Mouse (Mus musculus) yolk sac, embryonic 10.5 days (tissue): ENCODE data around the gene Crocc.

Experiments used
- DNase-seq: peaks from one replicate; pipeline ENCODE4 v3.0.0-alpha.2; 2017; ENCODE audit warnings: low spot score

Gene Crocc

DNA sequence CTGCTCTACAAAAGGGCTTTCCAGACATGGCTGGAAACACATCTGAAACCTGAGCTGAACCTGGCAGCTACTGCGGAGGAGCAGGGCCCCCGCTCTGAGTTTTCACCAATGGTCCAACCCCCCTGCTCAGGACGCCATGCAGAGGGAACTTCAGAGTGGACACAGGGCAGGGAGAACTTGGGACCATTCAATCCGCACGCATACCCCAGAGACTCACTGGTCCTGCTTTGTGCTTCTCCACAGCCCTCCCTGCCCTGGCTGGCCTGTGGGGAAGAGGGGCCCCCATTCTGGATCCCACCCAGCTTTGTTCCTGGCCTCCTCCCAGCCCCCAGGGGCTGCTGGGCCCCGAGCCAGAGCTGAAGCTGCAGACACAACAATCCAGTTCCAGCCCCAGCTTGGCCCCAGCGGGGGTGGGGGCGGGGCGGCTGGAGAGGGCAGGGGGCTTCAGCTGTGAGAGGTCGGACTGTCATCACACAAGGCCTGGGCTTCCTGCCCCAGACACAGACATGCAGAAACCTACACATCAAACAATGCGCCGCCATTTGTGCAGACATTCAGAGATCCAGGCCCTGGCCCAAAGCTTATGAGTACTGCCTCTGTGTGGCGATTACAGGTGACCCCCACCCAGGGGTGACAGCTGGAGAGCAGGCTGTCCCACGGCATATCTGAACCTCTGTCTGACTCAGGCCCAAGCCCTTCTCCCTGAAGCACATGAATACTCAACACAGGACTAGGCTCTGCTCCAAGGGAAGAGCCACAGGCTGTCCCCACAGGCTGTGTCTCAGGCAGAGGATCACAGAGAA lies 39.3 kb downstream of the Crocc start:
- peak; percentile 28 for DNase-seq

GRCm38 (mm10) chr4:141020220-141020619 lies 40.1 kb downstream of the Crocc start:
- DNase-seq, result no peak

- DNase-seq, result no peak
Measured at GRCm38 (mm10) chr4:141017657-141018436, 42.5 kb downstream of the Crocc start.

DNA sequence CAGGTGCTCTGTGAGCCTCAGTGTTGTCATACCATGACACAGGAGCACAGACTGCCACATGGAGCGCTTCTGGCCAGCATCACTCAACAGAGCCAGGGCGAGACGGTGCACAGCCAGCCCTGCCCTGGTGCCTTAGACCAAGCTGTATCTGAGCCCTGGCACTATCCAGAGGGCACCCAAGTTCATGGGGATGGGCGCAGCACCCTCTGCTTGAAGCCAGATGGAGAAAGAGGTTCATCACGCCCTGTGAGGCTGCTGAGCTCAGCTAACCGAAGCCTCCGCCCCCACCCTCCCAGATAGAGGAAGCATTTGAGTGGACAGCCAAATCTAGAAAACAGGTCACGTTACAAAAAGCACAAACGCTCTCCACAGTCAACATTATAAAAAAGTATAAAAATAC lies 44.0 kb downstream of the Crocc start:
- DNase-seq, result no peak

- no peak for DNase-seq
Measured at GRCm38 (mm10) chr4:141015356-141015755, 45.0 kb downstream of the Crocc start.

GRCm38 (mm10) chr4:141014856-141015255 lies 45.5 kb downstream of the Crocc start:
- DNase-seq, result no peak

GRCm38 (mm10) chr4:141014114-141014513 lies 46.2 kb downstream of the Crocc start:
- DNase-seq, result no peak

DNA sequence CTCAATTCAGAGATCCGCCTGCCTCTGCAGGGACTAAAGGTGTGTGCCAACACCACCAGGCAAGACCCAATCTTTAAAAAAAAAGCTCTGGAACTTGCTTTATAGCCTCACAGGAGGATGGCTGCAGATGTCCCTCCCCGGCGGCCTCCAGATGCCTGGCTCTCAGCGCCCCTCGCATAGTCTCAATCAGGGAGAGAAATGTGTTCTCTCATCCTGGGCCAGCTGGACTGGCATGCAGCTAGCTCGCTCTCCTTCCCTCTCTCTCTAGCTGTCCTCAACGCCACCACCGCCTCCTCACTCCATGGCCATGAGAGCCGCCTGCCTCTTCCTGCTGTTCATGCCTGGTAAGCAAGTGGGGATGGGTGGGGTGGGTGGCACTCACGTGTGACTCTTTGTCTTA lies 47.8 kb downstream of the Crocc start:
- DNase-seq, result no peak

- no peak for DNase-seq
Measured at GRCm38 (mm10) chr4:141011556-141012328, 48.6 kb downstream of the Crocc start.

DNA sequence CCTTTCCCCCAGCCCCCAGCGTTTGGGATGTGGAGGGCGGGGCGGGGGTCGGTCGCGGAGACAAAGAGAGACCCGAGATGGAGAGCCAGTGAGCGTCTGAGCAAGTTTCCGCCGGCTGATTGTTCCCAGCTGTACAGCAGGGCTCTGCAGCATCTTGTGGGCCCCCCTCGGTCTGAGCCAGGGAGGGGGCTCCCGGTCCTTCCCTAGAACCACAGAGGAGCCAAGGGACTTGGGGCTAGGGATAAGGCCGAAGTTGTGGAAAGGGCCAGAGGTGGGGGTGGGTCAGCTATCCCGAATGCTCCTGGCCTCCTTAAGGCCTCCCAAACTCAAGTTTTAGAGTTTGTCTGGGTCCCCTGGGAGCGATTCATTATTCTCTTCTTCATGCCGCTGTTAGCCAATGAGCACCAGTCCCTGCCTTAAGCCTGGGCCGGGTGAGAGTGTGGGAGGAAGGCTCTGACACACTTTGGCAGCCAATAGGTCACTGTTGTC lies 49.4 kb downstream of the Crocc start:
- DNase-seq, result no peak

GRCm38 (mm10) chr4:141010526-141010925 lies 49.8 kb downstream of the Crocc start:
- peak; percentile 60 for DNase-seq

GRCm38 (mm10) chr4:141010118-141010517 lies 50.2 kb downstream of the Crocc start, which contains the start of gene Mfap2:
Gene Mfap2 (plus strand): TSS chr4:141010418.
- no peak for DNase-seq

GRCm38 (mm10) chr4:141008028-141008427 lies 52.3 kb downstream of the Crocc start:
- no peak for DNase-seq

GRCm38 (mm10) chr4:141005983-141006382 lies 54.4 kb downstream of the Crocc start:
- no peak for DNase-seq

GRCm38 (mm10) chr4:140996812-140997211 lies 63.5 kb downstream of the Crocc start:
- DNase-seq, result no peak

DNA sequence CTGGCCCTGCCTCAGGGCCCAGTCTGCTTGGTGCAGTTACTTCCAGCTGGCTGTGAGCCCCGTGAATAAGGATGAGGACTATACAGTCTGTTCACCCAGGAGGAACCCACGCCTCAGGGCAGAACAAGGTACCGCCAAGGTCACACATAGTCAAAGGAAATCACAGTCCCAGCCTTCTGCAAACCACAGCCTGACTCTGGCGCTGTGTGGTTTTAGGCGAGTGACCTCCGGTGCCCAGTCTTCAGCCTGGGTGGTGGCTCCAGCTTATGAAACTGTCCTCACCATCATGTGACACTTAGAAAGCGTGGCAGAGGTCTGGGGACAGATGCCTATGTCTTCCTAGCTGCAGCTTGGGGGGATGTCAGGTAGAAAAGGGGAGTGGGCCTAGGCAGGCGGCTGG lies 64.5 kb downstream of the Crocc start:
- no peak for DNase-seq

- DNase-seq, result no peak
Measured at GRCm38 (mm10) chr4:140993846-140994245, 66.5 kb downstream of the Crocc start.

GRCm38 (mm10) chr4:140992215-140992614 lies 68.1 kb downstream of the Crocc start:
- DNase-seq, result no peak

DNA sequence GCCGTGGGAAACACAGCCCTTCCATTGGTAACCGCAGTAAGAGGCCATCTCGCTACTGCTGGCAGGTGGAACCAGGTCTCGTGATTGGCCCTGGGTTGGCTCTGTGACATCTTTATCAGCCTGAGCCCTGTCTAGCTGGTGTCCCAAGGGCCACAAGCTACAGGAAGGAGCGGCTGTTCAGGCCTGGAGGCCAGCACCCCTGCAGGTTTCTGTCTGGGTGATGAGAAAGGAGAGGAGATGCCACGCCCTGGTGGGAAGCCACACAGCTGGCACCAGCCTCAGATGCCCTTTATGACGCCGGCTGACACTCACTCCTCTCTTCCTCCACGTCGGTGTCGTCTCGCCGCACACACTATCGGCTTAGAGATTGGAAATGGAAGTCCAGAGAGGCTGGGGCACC lies 70.9 kb downstream of the Crocc start:
- no peak for DNase-seq

DNA sequence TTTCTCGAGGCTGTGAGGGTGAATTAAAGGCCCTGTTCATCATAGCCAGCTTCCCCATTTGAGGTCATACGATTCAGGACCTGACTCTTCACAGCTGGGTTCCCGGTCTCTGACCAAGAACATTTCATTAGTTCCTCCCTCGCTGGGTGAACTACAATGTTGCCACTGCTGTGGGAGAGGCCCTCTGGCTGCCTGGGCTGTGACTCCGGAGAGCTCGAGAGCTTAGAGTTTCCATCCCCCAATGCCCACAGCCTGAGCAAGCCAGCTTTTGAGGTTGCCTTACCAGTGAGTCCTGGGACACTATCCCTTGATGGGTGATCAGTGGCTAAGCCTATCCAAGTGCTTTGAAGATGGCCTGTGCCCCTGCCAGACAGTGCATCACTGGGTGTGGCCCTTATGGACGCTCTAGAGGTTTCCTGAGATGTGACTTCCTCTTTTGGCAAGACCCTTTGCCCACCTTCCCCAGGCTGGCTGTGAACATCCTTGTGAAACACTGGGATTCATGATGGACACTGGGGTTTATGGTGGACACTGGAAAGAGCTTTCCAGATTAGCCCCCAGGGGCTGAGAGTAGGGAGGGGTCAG lies 71.6 kb downstream of the Crocc start:
- no peak for DNase-seq

DNA sequence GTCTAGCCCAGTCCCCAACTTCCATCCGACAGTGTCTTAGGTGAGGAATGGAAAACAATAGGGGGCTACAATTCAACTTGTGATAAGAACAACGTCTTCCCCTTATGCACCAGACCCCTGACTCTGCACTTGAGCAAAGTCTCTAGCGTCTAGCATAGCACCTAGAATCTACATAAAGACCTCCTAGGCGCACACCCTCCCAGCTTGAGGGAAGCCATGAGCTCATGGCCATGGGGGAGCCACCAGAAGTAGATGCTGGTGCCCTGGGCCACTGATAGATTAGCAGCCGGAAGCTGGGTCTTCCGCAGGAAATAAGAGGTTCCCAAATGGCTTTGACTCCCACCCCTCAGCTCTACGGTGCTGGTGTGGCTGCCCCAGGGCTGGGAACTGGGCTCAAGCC lies 72.9 kb downstream of the Crocc start:
- DNase-seq, result no peak
